Mouse (Mus musculus): Measurements from ENCODE around the gene Klrb1b.

Gene Klrb1b

DNA sequence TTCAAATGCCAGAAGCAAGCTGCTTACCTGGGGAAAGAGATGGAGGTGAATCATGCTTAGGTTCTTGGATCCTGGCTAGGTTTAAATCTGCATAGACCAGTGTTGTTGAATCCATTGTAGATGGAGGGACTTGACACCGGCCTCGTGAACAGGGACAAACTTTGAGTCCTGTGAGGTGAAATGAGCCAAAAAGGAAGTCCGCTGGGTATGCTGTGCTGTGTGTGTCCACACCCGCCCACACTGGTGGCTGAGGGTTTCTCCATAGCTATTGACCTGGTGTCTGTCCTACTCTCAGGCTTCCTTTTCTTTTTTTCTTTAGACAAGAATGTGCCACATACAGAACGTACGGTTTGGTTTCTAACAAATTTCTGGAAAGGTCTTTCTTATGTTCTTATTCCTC is at the start of gene Klrb1b, which contains the start of gene Gm44511:
Klrb1b (minus strand) TSS at position 200 of the 400 bp plus-strand sequence.
Gm44511 (minus strand) TSS at position 184 of the 400 bp plus-strand sequence.
- DNase-seq (ENCODE audit: low spot score), result no peak

- DNase-seq (ENCODE audit: low spot score), result no peak
Measured at GRCm38 (mm10) chr6:128871910-128872610, 45.9 kb upstream of the Klrb1b start.

DNA sequence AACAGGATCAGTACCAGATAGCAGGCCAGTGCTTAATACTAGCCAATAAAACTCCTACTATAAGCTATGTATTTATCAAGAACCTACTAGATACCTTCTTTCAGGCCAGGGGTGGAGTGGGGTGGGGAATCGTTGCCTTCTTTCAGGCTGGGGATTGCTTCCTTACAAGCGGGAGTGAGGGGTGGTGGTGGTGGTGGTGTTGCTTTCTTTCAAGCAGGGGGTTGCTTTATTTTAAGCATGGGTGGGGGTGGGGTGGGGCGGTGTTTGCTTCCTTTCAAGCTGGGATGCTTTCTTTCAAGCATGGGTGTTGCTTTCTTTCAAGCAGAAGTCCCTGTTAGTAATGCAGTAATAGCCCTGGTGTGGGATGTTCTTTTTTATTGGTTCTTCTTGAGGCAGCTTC is 42.7 kb upstream of the Klrb1b start:
- no peak for DNase-seq (ENCODE audit: low spot score)

GRCm38 (mm10) chr6:128857976-128858375 is 31.8 kb upstream of the Klrb1b start:
- DNase-seq (ENCODE audit: low spot score), result no peak

DNA sequence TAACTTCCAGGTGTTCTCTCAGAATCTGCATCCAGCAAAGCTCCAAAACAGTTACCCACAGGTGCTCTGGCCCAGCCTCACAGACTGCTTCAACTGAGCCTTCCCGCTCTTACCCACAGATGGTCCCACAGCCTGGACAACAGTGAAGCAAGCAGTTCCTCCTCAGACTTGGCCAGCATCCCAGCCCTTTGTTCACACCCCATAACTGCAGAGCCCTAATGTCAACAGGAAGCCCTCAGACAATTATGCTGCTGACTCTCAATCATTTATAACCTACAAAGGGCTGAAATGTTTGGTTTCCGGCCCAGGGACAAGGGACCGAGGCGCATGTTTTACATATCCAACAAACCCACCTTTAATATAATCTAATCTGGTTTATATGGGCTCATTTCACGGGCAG is 30.1 kb upstream of the Klrb1b start:
- DNase-seq (ENCODE audit: low spot score), result peak; percentile 83

DNA sequence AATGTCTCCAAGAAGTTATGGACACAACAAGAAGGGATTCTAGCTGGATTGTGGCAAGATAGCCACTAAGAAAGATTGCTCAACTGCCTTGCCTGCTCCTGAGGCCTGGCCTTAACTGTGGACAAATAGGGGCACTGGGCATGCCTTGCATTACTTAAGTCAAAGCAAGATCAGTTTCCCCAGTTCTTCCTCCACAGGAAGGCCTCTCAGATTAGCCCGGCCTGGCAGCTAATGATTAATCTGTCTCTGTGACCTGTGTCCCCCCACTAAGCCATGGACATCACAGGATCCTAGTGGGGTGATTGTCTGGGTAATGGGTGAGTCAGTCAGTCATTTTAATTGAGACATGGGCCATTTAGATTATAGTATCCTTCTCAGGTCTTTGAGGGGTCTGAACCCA is 29.3 kb upstream of the Klrb1b start:
- DNase-seq (ENCODE audit: low spot score), result no peak

GRCm38 (mm10) chr6:128854895-128855294 is 28.8 kb upstream of the Klrb1b start:
- no peak for DNase-seq (ENCODE audit: low spot score)

DNA sequence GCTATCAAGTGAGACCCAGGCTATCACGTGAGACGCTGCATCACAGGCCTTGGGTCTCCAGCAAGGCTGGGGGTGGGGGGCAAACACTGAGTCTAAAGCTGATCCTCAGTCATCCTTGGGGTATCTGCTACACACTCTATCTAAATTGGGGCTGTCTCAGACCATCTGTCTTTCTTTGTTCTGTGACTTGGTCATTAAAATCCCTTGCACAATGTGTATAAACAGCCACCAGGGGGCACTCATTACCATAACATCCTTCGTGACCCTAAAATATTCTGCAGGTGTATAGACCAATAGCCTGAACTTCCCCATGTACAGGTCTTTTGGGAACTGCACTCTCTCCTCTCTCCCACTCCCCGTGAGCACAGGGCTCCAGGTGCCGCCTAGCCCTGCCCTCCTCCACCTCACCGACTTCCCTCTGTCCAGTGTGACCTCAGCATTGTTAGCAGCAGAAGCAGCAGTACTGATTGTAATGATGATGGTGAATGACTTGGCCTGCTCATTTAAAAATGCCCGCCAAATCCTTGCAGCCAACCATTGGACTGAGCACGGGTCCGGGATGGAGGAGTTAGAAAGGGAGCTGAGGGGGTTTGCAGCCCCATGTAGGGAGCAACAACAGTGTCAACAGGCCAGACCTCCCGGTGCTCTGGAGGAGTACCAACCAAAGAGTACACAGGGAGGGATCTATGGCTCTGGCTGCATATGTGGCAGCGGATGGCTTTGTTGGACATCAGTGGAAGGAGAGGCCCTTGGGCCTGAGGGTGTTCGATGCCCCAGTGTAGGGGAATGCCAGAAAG is 28.1 kb upstream of the Klrb1b start:
- peak; percentile 74 for DNase-seq (ENCODE audit: low spot score)

DNA sequence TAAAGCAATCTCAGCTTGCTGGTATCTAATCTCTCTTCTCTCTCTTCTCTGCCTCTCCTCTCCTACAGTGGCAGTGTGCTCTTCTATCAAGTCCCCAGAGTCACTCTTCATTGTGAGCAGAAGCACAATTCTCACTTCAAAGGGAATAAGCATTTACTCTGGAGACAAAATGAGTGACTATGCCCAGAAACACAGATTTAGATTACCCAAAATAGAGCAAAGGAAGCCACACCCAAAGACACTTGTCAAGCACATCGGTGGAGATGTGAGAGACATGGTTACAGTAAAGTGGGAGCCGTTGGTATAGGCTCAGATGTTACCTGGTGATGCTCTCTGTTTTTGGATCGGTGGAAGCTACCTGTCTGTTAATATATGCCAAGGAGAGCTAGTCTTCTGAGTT is 26.6 kb upstream of the Klrb1b start:
- DNase-seq (ENCODE audit: low spot score), result no peak

GRCm38 (mm10) chr6:128851151-128851550 is 25.0 kb upstream of the Klrb1b start:
- DNase-seq (ENCODE audit: low spot score), result no peak

- DNase-seq (ENCODE audit: low spot score), result no peak
Measured at GRCm38 (mm10) chr6:128850671-128851070, 24.5 kb upstream of the Klrb1b start.

DNA sequence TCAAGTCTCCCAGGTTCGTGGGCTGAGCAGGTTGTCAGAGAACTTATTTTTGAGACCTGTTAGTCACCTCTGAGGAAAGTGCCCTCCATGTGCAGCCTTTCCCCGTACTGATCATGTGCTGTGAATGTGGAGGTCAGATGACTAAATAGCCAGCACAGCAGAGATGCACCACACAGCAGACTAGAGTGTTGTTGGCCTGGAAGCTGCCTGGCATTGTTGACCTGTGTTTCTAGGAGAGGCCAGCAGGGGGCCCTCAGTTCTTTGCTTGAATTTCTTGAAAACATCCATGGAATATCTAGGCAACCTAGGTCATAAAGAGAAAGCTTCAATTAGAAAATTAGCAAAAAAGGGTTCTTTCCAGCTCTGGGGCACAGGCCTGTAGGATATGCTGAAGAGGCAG is 23.8 kb upstream of the Klrb1b start:
- peak; percentile 40 for DNase-seq (ENCODE audit: low spot score)

- no peak for DNase-seq (ENCODE audit: low spot score)
Measured at GRCm38 (mm10) chr6:128847401-128847800, 21.3 kb upstream of the Klrb1b start.

DNA sequence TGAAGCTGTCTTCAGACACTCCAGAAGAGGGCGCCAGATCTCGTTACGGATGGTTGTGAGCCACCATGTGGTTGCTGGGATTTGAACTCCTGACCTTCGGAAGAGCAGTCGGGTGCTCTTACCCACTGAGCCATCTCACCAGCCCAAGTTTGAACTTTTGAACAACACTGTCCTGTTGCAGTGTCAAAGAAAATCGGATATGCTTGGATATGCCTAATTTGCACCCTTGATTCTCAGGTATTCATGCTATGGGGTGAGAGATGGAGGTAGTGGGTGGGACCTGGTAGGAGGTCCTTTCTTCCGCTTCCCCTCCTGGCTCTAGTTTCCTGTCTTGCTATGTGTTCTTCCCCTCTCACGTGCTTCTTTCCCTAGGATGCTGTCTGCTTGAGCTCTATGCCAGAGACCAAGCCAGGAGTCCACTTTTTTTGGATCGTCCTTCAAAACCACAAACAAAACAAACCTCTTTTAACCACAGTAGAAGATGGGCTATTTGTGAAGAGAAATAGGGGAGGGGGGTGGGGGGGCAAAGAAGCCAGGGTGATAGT is 19.9 kb upstream of the Klrb1b start:
- no peak for DNase-seq (ENCODE audit: low spot score)

GRCm38 (mm10) chr6:128845319-128845979 is 19.3 kb upstream of the Klrb1b start:
- peak; percentile 82 for DNase-seq (ENCODE audit: low spot score)

- DNase-seq (ENCODE audit: low spot score), result no peak
Measured at GRCm38 (mm10) chr6:128844586-128845080, 18.5 kb upstream of the Klrb1b start.

GRCm38 (mm10) chr6:128844131-128844530 is 18.0 kb upstream of the Klrb1b start:
- no peak for DNase-seq (ENCODE audit: low spot score)

GRCm38 (mm10) chr6:128843479-128843992 is 17.4 kb upstream of the Klrb1b start:
- peak; percentile 86 for DNase-seq (ENCODE audit: low spot score)

DNA sequence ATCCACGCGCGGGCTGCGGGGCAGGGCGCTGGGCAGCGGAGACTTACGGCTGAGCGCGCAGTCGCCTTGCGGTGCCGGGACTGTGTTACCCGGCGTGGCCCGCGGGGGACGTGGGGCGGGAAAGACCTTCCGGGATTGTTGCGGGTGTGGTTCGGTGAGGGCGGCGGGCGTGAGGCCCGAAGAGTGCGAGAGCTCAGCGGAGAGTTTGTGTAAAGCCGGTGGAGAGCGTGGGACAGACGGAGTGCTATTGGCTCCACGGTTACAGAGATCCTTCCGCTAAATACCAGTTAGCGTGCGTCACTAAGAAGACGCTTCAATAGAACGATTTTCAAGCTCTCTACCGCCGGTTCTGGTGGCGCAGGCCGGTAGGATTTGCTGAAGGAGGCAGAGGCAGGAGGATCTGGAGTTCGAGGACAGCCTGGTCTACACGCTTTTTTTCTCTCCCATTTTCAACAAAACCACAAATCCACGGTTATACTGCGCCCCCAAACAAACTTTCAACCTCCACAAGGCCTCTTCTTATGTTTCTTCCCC is 16.9 kb upstream of the Klrb1b start:
- peak; percentile 89 for DNase-seq (ENCODE audit: low spot score)

DNA sequence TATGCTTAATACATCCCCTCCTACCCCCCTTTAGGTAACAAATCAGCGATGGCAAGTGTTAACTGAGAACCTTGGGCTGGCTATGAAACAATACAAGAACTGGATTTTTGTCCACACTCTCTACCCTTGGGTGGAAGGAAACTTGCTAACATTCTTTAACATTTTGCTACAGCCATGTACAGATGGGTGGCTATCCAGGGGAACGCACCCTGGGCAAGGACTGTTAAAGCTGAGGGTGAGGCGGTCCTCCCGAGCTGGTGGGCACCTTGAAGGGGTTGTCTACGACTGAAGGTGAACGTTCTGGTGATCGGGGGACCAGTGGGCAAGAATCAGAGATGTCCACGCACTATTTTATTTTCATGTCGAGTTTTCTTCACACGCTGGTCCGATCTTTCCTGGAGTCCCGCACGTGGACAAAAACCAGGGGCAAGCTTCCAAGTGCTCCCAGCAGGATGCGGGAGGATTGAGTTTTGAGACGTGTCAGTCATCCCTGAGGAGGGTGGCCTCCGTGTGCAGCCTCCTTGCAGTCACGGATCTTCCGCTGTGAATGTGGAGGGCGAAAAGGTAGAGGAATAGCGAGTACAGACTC is 16.3 kb upstream of the Klrb1b start:
- DNase-seq (ENCODE audit: low spot score), result no peak

- DNase-seq (ENCODE audit: low spot score), result no peak
Measured at GRCm38 (mm10) chr6:128841327-128842089, 15.4 kb upstream of the Klrb1b start.
